In genomic region chr7:100496371-100496770, GRCm38 (mm10) we compare ENCODE assay signal across 8 mouse cellular contexts. TPM values are rescaled to one million over a fixed set of nuclear protein-coding genes. Genes with fewer than 3 reads are reported as not detected.
A peak's percentile ranks its signal among the peaks of the same experiment; 100 is the strongest.
DNase-seq lines count a peak whose midpoint lies in the region; ATAC-seq and TF ChIP-seq lines count a peak whose summit lies in the region.
"Had no signal": no experiment of that assay in that cellular context is flagged by ENCODE, and none has a peak within 500 bp of the region (broad histone marks: within the 10 kb centered on the region; RNA-seq: fewer than 3 reads in every experiment).

No protein-coding gene starts in this region.

- DNase-seq in kidney, postnatal 0 days (ENCODE audit: low spot score), result no peak
- DNase-seq in kidney, adult 9 months, result no peak
- DNase-seq in embryonic facial prominence, embryonic 10.5 days (ENCODE audit: low spot score), result no peak
- DNase-seq in ovary, postnatal 14 days (ENCODE audit: low spot score), result no peak

- TF ChIP-seq CTCF in kidney, postnatal 0 days (IDR thresholded peaks at IDR 0.05; ENCODE audit: low read depth), result no peak

- no peaks in the 10 kb centered on the region for H3K27me3 ChIP-seq in kidney, postnatal 0 days (ENCODE audit: insufficient read depth, low read length)
- H3K27me3 ChIP-seq in embryonic facial prominence, embryonic 10.5 days (replicated peaks; ENCODE audit: low read depth, poor library complexity, severe bottlenecking), result peaks cover 30% of the 10 kb centered on the region
- no peaks in the 10 kb centered on the region for H3K27me3 ChIP-seq in hindbrain, embryonic 16.5 days (replicated peaks; ENCODE audit: control insufficient read depth, insufficient read depth, low read length)
- no peaks in the 10 kb centered on the region for H3K27me3 ChIP-seq in midbrain, embryonic 16.5 days (ENCODE audit: control insufficient read depth, insufficient read depth, low read depth, low read length)

- no peak for ATAC-seq in kidney, postnatal 0 days (replicated peaks; ENCODE audit: low FRiP score, low read depth)
- no peak for ATAC-seq in hindbrain, embryonic 16.5 days
- no peak for ATAC-seq in midbrain, embryonic 16.5 days
- no peak for ATAC-seq in erythroid progenitor cell, adult 5-6 weeks (replicated peaks; ENCODE audit: low FRiP score, poor library complexity, severe bottlenecking)

- peaks cover 25% of the 10 kb centered on the region for H3K4me1 ChIP-seq in kidney, postnatal 0 days (replicated peaks; ENCODE audit: insufficient read depth, low read length)
- peaks cover 68% of the 10 kb centered on the region for H3K4me1 ChIP-seq in embryonic facial prominence, embryonic 10.5 days
- H3K4me1 ChIP-seq in hindbrain, embryonic 16.5 days (ENCODE audit: control insufficient read depth, insufficient read depth, low read depth, low read length), result peaks cover 26% of the 10 kb centered on the region
- H3K4me1 ChIP-seq in midbrain, embryonic 16.5 days (ENCODE audit: control insufficient read depth, insufficient read depth, low read length), result peaks cover 21% of the 10 kb centered on the region

- WGBS in kidney, postnatal 0 days, result 62% methylated on average over 6 of the region's 6 CpGs
- 84% methylated on average over 6 of the region's 6 CpGs for WGBS in embryonic facial prominence, embryonic 10.5 days
- 83% methylated on average over 6 of the region's 6 CpGs for WGBS in hindbrain, embryonic 16.5 days
- 84% methylated on average over 6 of the region's 6 CpGs for WGBS in midbrain, embryonic 16.5 days

- no peaks in the 10 kb centered on the region for H3K9me3 ChIP-seq in kidney, postnatal 0 days (replicated peaks; ENCODE audit: low read length)
- no peaks in the 10 kb centered on the region for H3K9me3 ChIP-seq in embryonic facial prominence, embryonic 10.5 days
- H3K9me3 ChIP-seq in hindbrain, embryonic 16.5 days (ENCODE audit: control insufficient read depth, low read length), result no peaks in the 10 kb centered on the region
- H3K9me3 ChIP-seq in midbrain, embryonic 16.5 days (replicated peaks; ENCODE audit: control insufficient read depth, low read length, poor library complexity, severe bottlenecking), result no peaks in the 10 kb centered on the region

- H3K4me2 ChIP-seq in kidney, postnatal 0 days (ENCODE audit: low read length), result peak overlapping the region; percentile 96
- peak overlapping the region; percentile 80 for H3K4me2 ChIP-seq in hindbrain, embryonic 16.5 days (ENCODE audit: low read length)
- H3K4me2 ChIP-seq in midbrain, embryonic 16.5 days (ENCODE audit: low read length), result peak overlapping the region; percentile 27; the same call in 1 of the 2 replicates

- H3K36me3 ChIP-seq in kidney, postnatal 0 days (ENCODE audit: insufficient read depth, low read length), result peaks cover 34% of the 10 kb centered on the region; the same call in 1 of the 2 replicates
- H3K36me3 ChIP-seq in embryonic facial prominence, embryonic 10.5 days (replicated peaks), result peaks cover 41% of the 10 kb centered on the region
- H3K36me3 ChIP-seq in hindbrain, embryonic 16.5 days (ENCODE audit: control insufficient read depth, insufficient read depth, low read length), result no peaks in the 10 kb centered on the region
- no peaks in the 10 kb centered on the region for H3K36me3 ChIP-seq in midbrain, embryonic 16.5 days (ENCODE audit: control insufficient read depth, insufficient read depth, low read length)

- no peak overlapping the region for H3K4me3 ChIP-seq in kidney, postnatal 0 days (replicated peaks; ENCODE audit: low read depth, low read length)
- H3K4me3 ChIP-seq in embryonic facial prominence, embryonic 10.5 days, result peak overlapping the region; percentile 64; the same call in 1 of the 2 replicates
- no peak overlapping the region for H3K4me3 ChIP-seq in hindbrain, embryonic 16.5 days (ENCODE audit: low read length)
- H3K4me3 ChIP-seq in midbrain, embryonic 16.5 days (ENCODE audit: low read depth, low read length), result no peak overlapping the region

- peak overlapping the region; percentile 83 for H3K27ac ChIP-seq in kidney, postnatal 0 days
- peak overlapping the region; percentile 86 for H3K27ac ChIP-seq in embryonic facial prominence, embryonic 10.5 days (replicated peaks)
- H3K27ac ChIP-seq in hindbrain, embryonic 16.5 days (ENCODE audit: low read depth, low read length), result peak overlapping the region; percentile 78
- H3K27ac ChIP-seq in midbrain, embryonic 16.5 days (ENCODE audit: low read length), result peak overlapping the region; percentile 85

- H3K9ac ChIP-seq in kidney, postnatal 0 days (ENCODE audit: low read depth, low read length), result 0 out of 2 replicates have a peak overlapping the region, but pooled peaks have one; percentile 27
- H3K9ac ChIP-seq in hindbrain, embryonic 16.5 days (ENCODE audit: low read depth, low read length), result peak overlapping the region; percentile 41; the same call in 1 of the 2 replicates
- peak overlapping the region; percentile 8 for H3K9ac ChIP-seq in midbrain, embryonic 16.5 days (ENCODE audit: low read depth, low read length)

RNA-seq across cellular contexts. Expression of gene Ucp2, which starts 3.2 kb away (rescaled TPM):
- polyA plus RNA-seq in kidney, postnatal 0 days (2015; fragmentation: Nextera tagmentation; extraction: Ambion mirVana), result 274 and 319 TPM in 2 replicates
- polyA plus RNA-seq in embryonic facial prominence, embryonic 10.5 days (2016; fragmentation: Nextera tagmentation; extraction: Ambion mirVana), result 101 and 105 TPM in 2 replicates
- 85.7 and 88.9 TPM in 2 replicates for polyA plus RNA-seq in hindbrain, embryonic 16.5 days (2015; fragmentation: Nextera tagmentation; extraction: Ambion mirVana)
- 59.5 and 69.5 TPM in 2 replicates for polyA plus RNA-seq in midbrain, embryonic 16.5 days (2015; fragmentation: Nextera tagmentation; extraction: Ambion mirVana)
- 753 and 755 TPM in 2 replicates for total RNA-seq in erythroid progenitor cell, adult 5-6 weeks (2015; ENCODE audit: low replicate concordance)
- 595 and 716 TPM in 2 replicates for total RNA-seq in erythroid progenitor cell, adult 5-6 weeks (2017; ENCODE audit: low replicate concordance)

RNA-seq across cellular contexts. Expression of gene Dnajb13, which starts 18.4 kb away (rescaled TPM):
- 0.15 and 0.18 TPM in 2 replicates for polyA plus RNA-seq in kidney, postnatal 0 days (2015; fragmentation: Nextera tagmentation; extraction: Ambion mirVana)
- 0.27 and 0.38 TPM in 2 replicates for polyA plus RNA-seq in embryonic facial prominence, embryonic 10.5 days (2016; fragmentation: Nextera tagmentation; extraction: Ambion mirVana)
- polyA plus RNA-seq in hindbrain, embryonic 16.5 days (2015; fragmentation: Nextera tagmentation; extraction: Ambion mirVana), result 6.8 and 8.6 TPM in 2 replicates
- 3.9 and 4.4 TPM in 2 replicates for polyA plus RNA-seq in midbrain, embryonic 16.5 days (2015; fragmentation: Nextera tagmentation; extraction: Ambion mirVana)
- 2.9 TPM in 1 of 2 replicates, not detected in the other for total RNA-seq in erythroid progenitor cell, adult 5-6 weeks (2015; ENCODE audit: low replicate concordance)
- total RNA-seq in erythroid progenitor cell, adult 5-6 weeks (2017; ENCODE audit: low replicate concordance), result 1.1 and 5.6 TPM in 2 replicates

RNA-seq across cellular contexts. Expression of gene Ucp3, which starts 23.6 kb away (rescaled TPM):
- polyA plus RNA-seq in kidney, postnatal 0 days (2015; fragmentation: Nextera tagmentation; extraction: Ambion mirVana), result 0.05 and 0.13 TPM in 2 replicates
- polyA plus RNA-seq in embryonic facial prominence, embryonic 10.5 days (2016; fragmentation: Nextera tagmentation; extraction: Ambion mirVana), result 0.11 TPM in 1 of 2 replicates, not detected in the other
- 0.06 and 0.15 TPM in 2 replicates for polyA plus RNA-seq in hindbrain, embryonic 16.5 days (2015; fragmentation: Nextera tagmentation; extraction: Ambion mirVana)
- not detected in 2 replicates for polyA plus RNA-seq in midbrain, embryonic 16.5 days (2015; fragmentation: Nextera tagmentation; extraction: Ambion mirVana)
- not detected in 2 replicates for total RNA-seq in erythroid progenitor cell, adult 5-6 weeks (2015; ENCODE audit: low replicate concordance)
- total RNA-seq in erythroid progenitor cell, adult 5-6 weeks (2017; ENCODE audit: low replicate concordance), result 1.0 TPM in 1 of 2 replicates, not detected in the other
- polyA plus RNA-seq: embryonic facial prominence, embryonic 11.5 days had no signal

RNA-seq across cellular contexts. Expression of gene Coa4, which starts 40.5 kb away (rescaled TPM):
- polyA plus RNA-seq in kidney, postnatal 0 days (2015; fragmentation: Nextera tagmentation; extraction: Ambion mirVana), result 21.7 and 21.9 TPM in 2 replicates
- 17.8 and 19.3 TPM in 2 replicates for polyA plus RNA-seq in embryonic facial prominence, embryonic 10.5 days (2016; fragmentation: Nextera tagmentation; extraction: Ambion mirVana)
- polyA plus RNA-seq in hindbrain, embryonic 16.5 days (2015; fragmentation: Nextera tagmentation; extraction: Ambion mirVana), result 14.1 and 17.3 TPM in 2 replicates
- polyA plus RNA-seq in midbrain, embryonic 16.5 days (2015; fragmentation: Nextera tagmentation; extraction: Ambion mirVana), result 15.7 and 17.2 TPM in 2 replicates
- total RNA-seq in erythroid progenitor cell, adult 5-6 weeks (2015; ENCODE audit: low replicate concordance), result 4.2 and 20.9 TPM in 2 replicates
- total RNA-seq in erythroid progenitor cell, adult 5-6 weeks (2017; ENCODE audit: low replicate concordance), result 3.9 and 6.8 TPM in 2 replicates

Comparison
In these comparisons a context has a peak if more than half of its experiments do, and no peak if none do; other contexts are left out.
1. H3K4me2 ChIP-seq: peak in every context shown above with its lines; median percentile 96 in kidney, postnatal 0 days; 80 in hindbrain, embryonic 16.5 days; 27 in midbrain, embryonic 16.5 days.